Mouse (Mus musculus) ES-E14 (cell line): ENCODE results near the gene B230217C12Rik. TPM values are rescaled to one million over a fixed set of nuclear protein-coding genes. Genes with fewer than 3 reads are reported as not detected.

Experiments used
- DNase-seq: peaks from one replicate; pipeline ENCODE4 v3.0.0-alpha.2; 2013; ENCODE audit warnings: low read depth, low spot score
- H3K27ac ChIP-seq: 2 replicates; pipeline ENCODE4 v1.5.1; 2012; ENCODE audit warnings: low read depth, mild to moderate bottlenecking, low read length, moderate library complexity, mixed read lengths; ENCODE audit not compliant: poor library complexity, insufficient read depth, severe bottlenecking
- H3K36me3 ChIP-seq: 2 replicates; pipeline ENCODE4 v1.6.1; 2012; ENCODE audit warnings: mild to moderate bottlenecking, low read length, moderate library complexity, mixed read lengths; ENCODE audit not compliant: control insufficient read depth, poor library complexity, insufficient read depth, severe bottlenecking
- H3K4me1 ChIP-seq, 2 experiments: fragments of 150-350 bp in 1 of 2; sonication (generic) in 1 of 2; 2 replicates each; pipeline ENCODE4 v1.6.1; 2012; ENCODE audit warnings: low read length in 2 of 2, mild to moderate bottlenecking in 1 of 2, mixed read lengths in 1 of 2; ENCODE audit not compliant: control insufficient read depth in 2 of 2, insufficient read depth in 2 of 2, poor library complexity in 1 of 2
- H3K4me3 ChIP-seq, 2 experiments: fragments of 150-350 bp in 1 of 2; sonication (generic) in 1 of 2; 2 replicates each; pipeline ENCODE4 v1.5.1; 2012; ENCODE audit warnings: low read length in 2 of 2, low read depth in 1 of 2, mild to moderate bottlenecking in 1 of 2, mixed read lengths in 1 of 2; ENCODE audit not compliant: insufficient read depth in 1 of 2, poor library complexity in 1 of 2, severe bottlenecking in 1 of 2
- H3K9ac ChIP-seq: 2 replicates; pipeline ENCODE4 v1.6.1; 2012; ENCODE audit warnings: low read depth, mild to moderate bottlenecking, low read length, mixed read lengths; ENCODE audit not compliant: poor library complexity, insufficient read depth, severe bottlenecking
- H3K9me3 ChIP-seq: fragments of 150-350 bp; sonication (generic); 2 replicates; pipeline ENCODE4 v1.6.1; 2012; ENCODE audit warnings: low read depth, mild to moderate bottlenecking, low read length; ENCODE audit not compliant: control insufficient read depth, insufficient read depth
- CHD2 ChIP-seq: IDR thresholded peaks from 2 replicates; pipeline ENCODE4 v1.6.1; 2014; ENCODE audit warnings: mild to moderate bottlenecking, low read depth, low read length, inconsistent platforms
- HCFC1 ChIP-seq: IDR thresholded peaks from 2 replicates; pipeline ENCODE4 v1.6.1; 2012; ENCODE audit warnings: low read length, inconsistent platforms, borderline replicate concordance; ENCODE audit not compliant: insufficient read depth
- MAFK ChIP-seq: IDR thresholded peaks from 2 replicates; pipeline ENCODE4 v1.6.1; 2014; ENCODE audit warnings: mild to moderate bottlenecking, low read depth, low read length, inconsistent platforms; ENCODE audit not compliant: insufficient read depth
- ZC3H11A ChIP-seq: IDR thresholded peaks from 2 replicates; pipeline ENCODE4 v1.6.1; 2012; ENCODE audit warnings: low read depth, mild to moderate bottlenecking, inconsistent platforms, low read length, borderline replicate concordance
- ZNF384 ChIP-seq: IDR thresholded peaks from 2 replicates; pipeline ENCODE4 v1.6.1; 2012; ENCODE audit warnings: low read depth, low read length, inconsistent platforms
- in situ Hi-C, 2 experiments: fragments of 600-800 bp; cut with MboI; formaldehyde crosslinking; loops; one replicate each; pipeline ENCODE4 v1.15.1; 2025; ENCODE audit warnings: low sequenced_read_pairs in 2 of 2, inconsistent platforms in 1 of 2; ENCODE audit not compliant: unreplicated experiment in 2 of 2
- total RNA-seq: library from RNA; depleted of rRNA; stranded (reverse); fragments of 300-350 nt; gene quantifications from 2 replicates; pipeline ENCODE4 v1.2.3, GENCODE M21; 2012

B230217C12Rik gene
- total RNA-seq, 1 experiment, result 4.1 TPM

GRCm38 (mm10) chr11:97829365-97829764 lies 11.2 kb upstream of the B230217C12Rik start:
- Histone ChIP-seq H3K36me3 (peaks cover 55% of the 10 kb centered on the region), H3K4me3 (no peak overlapping the region), H3K9me3 (no peaks in the 10 kb centered on the region), H3K9ac (no peak overlapping the region), H3K4me1 (peaks cover 6 to 42% of the 10 kb centered on the region in 2 experiments; a peak in 3 of 4 replicates), H3K27ac (no peak overlapping the region)
- in situ Hi-C loops, result no loop called here
- no peak for DNase-seq
- TF ChIP-seq MAFK (no peak), ZNF384 (no peak), CHD2 (no peak), HCFC1 (no peak), ZC3H11A (no peak)

DNA sequence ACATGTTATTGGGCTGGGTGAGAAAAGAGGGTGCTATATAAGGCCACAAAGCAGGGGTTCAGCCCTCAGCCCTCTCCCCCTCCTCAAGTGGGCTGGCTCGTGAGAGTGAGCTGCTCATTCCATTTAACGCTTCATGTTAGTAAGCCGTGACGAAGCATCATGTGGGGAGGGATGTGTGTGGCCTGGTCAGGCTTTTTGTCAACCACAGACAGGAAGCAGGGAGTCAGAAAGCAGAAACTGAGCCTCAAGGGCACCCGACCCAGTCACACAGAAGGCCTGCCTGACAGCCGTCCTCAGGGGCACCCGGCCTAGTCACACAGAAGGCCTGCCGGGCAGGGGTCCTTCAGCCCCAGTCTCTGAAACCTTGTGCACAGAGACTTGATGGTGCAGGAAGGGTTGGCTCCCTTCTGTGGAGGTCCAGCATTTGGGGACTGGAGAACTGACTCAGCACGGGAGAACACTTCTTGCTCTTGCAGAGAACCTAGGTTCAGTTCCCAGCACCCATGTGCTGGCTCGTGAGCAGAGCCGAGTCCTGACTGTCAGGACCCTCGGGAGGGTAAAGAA lies 10.6 kb upstream of the B230217C12Rik start:
- H3K36me3 ChIP-seq, result peaks cover 57% of the 10 kb centered on the region

GRCm38 (mm10) chr11:97830501-97830900 lies 10.1 kb upstream of the B230217C12Rik start:
- DNase-seq, result no peak
- H3K27ac ChIP-seq, result peak overlapping the region; percentile 41; the same call in 1 of the 2 replicates
- no peak overlapping the region for H3K9ac ChIP-seq
- TF ChIP-seq MAFK, result no peak
- in situ Hi-C loops, result no loop called here
- peaks cover 5 to 35% of the 10 kb centered on the region in 2 experiments; a peak in 3 of 4 replicates for H3K4me1 ChIP-seq
- H3K36me3 ChIP-seq, result peaks cover 54% of the 10 kb centered on the region
- H3K4me3 ChIP-seq, result no peak overlapping the region
- no peaks in the 10 kb centered on the region for H3K9me3 ChIP-seq

More for the DNA sequence above, 10.6 kb upstream of the B230217C12Rik start:
- Histone ChIP-seq H3K9me3 (no peaks in the 10 kb centered on the region), H3K4me3 (no peak overlapping the region), H3K9ac (0 out of 2 replicates have a peak overlapping the region, but pooled peaks have one; percentile 23), H3K27ac (peak overlapping the region; percentile 41; the same call in 1 of the 2 replicates), H3K4me1 (peaks cover 6 to 39% of the 10 kb centered on the region in 2 experiments; a peak in 3 of 4 replicates)
- no peak for TF ChIP-seq MAFK
- no peak for TF ChIP-seq HCFC1
- no peak for TF ChIP-seq CHD2
- TF ChIP-seq ZC3H11A, result no peak
- TF ChIP-seq ZNF384, result no peak
- in situ Hi-C loops, result no loop called here
- no peak for DNase-seq

DNA sequence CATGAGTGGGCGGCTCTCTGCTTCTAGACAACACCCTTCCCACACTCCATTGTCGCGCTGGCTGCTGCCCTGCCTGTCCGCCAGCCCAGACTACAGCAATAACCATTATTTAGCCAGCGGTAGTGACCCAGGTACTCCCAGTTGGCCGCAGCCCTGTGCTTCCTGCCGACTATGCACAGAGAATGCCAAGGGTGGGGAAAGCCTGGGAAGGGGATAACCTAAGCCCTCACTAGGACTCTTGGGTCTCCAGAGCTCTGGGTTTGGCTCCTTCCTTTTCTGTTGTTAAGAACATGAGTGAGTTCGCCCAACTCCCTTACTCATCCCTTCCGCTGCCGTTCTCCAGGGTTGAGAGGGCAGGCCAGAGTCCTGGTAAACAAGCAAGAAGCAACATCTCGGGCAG lies 8.6 kb upstream of the B230217C12Rik start:
- no peak overlapping the region for H3K4me3 ChIP-seq
- peaks cover 5 to 36% of the 10 kb centered on the region in 2 experiments; a peak in 2 of 4 replicates for H3K4me1 ChIP-seq
- DNase-seq, result no peak
- no peak overlapping the region for H3K9ac ChIP-seq
- H3K9me3 ChIP-seq, result no peaks in the 10 kb centered on the region
- H3K36me3 ChIP-seq, result peaks cover 57% of the 10 kb centered on the region
- H3K27ac ChIP-seq, result no peak overlapping the region
- in situ Hi-C loops, result no loop called here
- TF ChIP-seq MAFK (no peak), HCFC1 (no peak), ZNF384 (no peak), CHD2 (no peak), ZC3H11A (no peak)
